Mouse (Mus musculus) heart, postnatal 0 days (tissue): Measurements from ENCODE around the gene Nrxn2. TPM values are rescaled to one million over a fixed set of nuclear protein-coding genes. Genes with fewer than 3 reads are reported as not detected.

ENCODE experiments used
- ATAC-seq: fragments of 200-750 bp; cut with Nextera tagmentation; 2 replicates; pipeline ENCODE4 v1.8.0; 2017; ENCODE audit warnings: low read depth, moderate number of reproducible peaks, moderate library complexity; ENCODE audit not compliant: insufficient read depth
- DNase-seq: peaks from one replicate; pipeline ENCODE4 v3.0.0-alpha.2; 2016; ENCODE audit warnings: low spot score
- H3K27ac ChIP-seq: fragments of 300-500 bp; sonication (generic); 2 replicates; pipeline ENCODE4 v1.5.1; 2014; ENCODE audit warnings: low read depth, mild to moderate bottlenecking
- H3K27me3 ChIP-seq: fragments of 300-500 bp; sonication (generic); 2 replicates; pipeline ENCODE4 v1.6.1; 2014; ENCODE audit warnings: low read length, mixed read lengths; ENCODE audit not compliant: control insufficient read depth, insufficient read depth
- H3K36me3 ChIP-seq: fragments of 300-500 bp; sonication (generic); replicated peaks from 2 replicates; pipeline ENCODE4 v1.6.1; 2014; ENCODE audit warnings: low read length, mixed read lengths; ENCODE audit not compliant: control insufficient read depth, insufficient read depth
- H3K4me1 ChIP-seq: fragments of 300-500 bp; sonication (generic); 2 replicates; pipeline ENCODE4 v1.6.1; 2014; ENCODE audit warnings: antibody characterized with exemption; ENCODE audit not compliant: control insufficient read depth, insufficient read depth
- H3K4me2 ChIP-seq: fragments of 300-500 bp; sonication (generic); 2 replicates; pipeline ENCODE4 v1.6.1; 2014; ENCODE audit warnings: low read depth, mild to moderate bottlenecking, low read length, moderate library complexity
- H3K4me3 ChIP-seq: fragments of 300-500 bp; sonication (generic); 2 replicates; pipeline ENCODE4 v1.5.1; 2014; ENCODE audit warnings: low read depth, low read length
- H3K9ac ChIP-seq: fragments of 300-500 bp; sonication (generic); replicated peaks from 2 replicates; pipeline ENCODE4 v1.6.1; 2014; ENCODE audit warnings: low read depth, low read length, mixed read lengths
- H3K9me3 ChIP-seq: fragments of 300-500 bp; sonication (generic); replicated peaks from 2 replicates; pipeline ENCODE4 v1.6.1; 2016; ENCODE audit warnings: low read length; ENCODE audit not compliant: control insufficient read depth
- CTCF ChIP-seq: IDR thresholded peaks from 2 replicates; pipeline ENCODE4 v1.5.1; 2016; ENCODE audit warnings: antibody characterized with exemption, control low read depth, low read depth
- EP300 ChIP-seq: IDR thresholded peaks from 2 replicates; pipeline ENCODE4 v1.6.1; 2016; ENCODE audit warnings: antibody characterized with exemption, low read depth
- WGBS: fragments of 180-500 bp; shearing (Covaris S2); extraction: QIAGEN DNeasy Blood & Tissue Kit; methylation state at CpG from one replicate; pipeline ENCODE4 v1.1.7; 2014; 5-methylcytosine and 5-hydroxymethylcytosine counted together
- polyA plus RNA-seq: library from polyadenylated mRNA; unstranded; fragments of >200 nt; fragmentation: Nextera tagmentation; extraction: Ambion mirVana; gene quantifications from 2 replicates; pipeline ENCODE4 v1.2.1, GENCODE M21; 2015
- total RNA-seq: library from RNA; depleted of rRNA; stranded (reverse); fragments of >200 nt; gene quantifications from 2 replicates; pipeline ENCODE4 v1.2.3, GENCODE M21; 2014; ENCODE audit warnings: low replicate concordance

Nrxn2 gene
- total and polyA plus RNA-seq, 2 experiments from 2014 or later: 0.68 TPM; not detected in 1

DNA sequence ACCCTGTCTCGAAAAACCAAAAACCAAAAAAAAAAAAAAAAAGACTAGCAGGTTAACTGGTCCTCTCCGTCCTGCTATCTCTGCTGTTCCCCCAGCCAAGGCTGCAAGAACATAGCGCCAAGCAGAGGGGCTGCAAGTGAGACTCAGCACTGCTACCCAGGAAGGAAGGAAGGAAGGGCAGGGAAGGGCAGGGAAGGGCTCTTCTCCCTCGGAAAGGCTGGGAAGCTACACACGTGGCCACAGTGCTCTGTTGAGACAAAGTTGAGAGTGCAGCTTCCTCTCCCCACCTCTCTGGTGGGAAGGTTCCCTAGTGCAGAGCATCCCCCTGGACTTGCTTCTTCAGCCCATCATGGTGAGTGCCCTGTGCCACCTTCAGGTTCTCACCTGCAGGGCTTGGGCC is 53.1 kb downstream of the Nrxn2 start:
- Histone ChIP-seq H3K27ac (no peak overlapping the region), H3K4me2 (no peak overlapping the region), H3K9me3 (no peaks in the 10 kb centered on the region), H3K27me3 (no peaks in the 10 kb centered on the region), H3K36me3 (no peaks in the 10 kb centered on the region), H3K9ac (no peak overlapping the region), H3K4me1 (0 out of 2 replicates have a peak, but pooled peaks cover 3% of the 10 kb centered on the region), H3K4me3 (no peak overlapping the region)
- no peak for TF ChIP-seq EP300
- TF ChIP-seq CTCF: no peak
- 49% methylated on average over 4 of the region's 5 CpGs for WGBS
- ATAC-seq (no peak), DNase-seq (no peak)

- H3K4me1 ChIP-seq: 0 out of 2 replicates have a peak, but pooled peaks cover 3% of the 10 kb centered on the region
- no peaks in the 10 kb centered on the region for H3K27me3 ChIP-seq
- H3K36me3 ChIP-seq: no peaks in the 10 kb centered on the region
- no peaks in the 10 kb centered on the region for H3K9me3 ChIP-seq
- no peak overlapping the region for H3K9ac ChIP-seq
- TF ChIP-seq CTCF: no peak
- TF ChIP-seq EP300: no peak
- DNase-seq: no peak
- no peak; the same call in 1 of the 2 replicates for ATAC-seq
- no peak overlapping the region for H3K4me3 ChIP-seq
- no peak overlapping the region for H3K27ac ChIP-seq
- H3K4me2 ChIP-seq: no peak overlapping the region
- WGBS: 58% methylated on average over 9 of the region's 9 CpGs
Measured at GRCm38 (mm10) chr19:6472821-6473220, 54.3 kb downstream of the Nrxn2 start.

GRCm38 (mm10) chr19:6474706-6475105 is 56.2 kb downstream of the Nrxn2 start:
- no peak overlapping the region for H3K9ac ChIP-seq
- no peak overlapping the region for H3K4me3 ChIP-seq
- no peaks in the 10 kb centered on the region for H3K36me3 ChIP-seq
- no peak overlapping the region for H3K27ac ChIP-seq
- 0 out of 2 replicates have a peak, but pooled peaks cover 3% of the 10 kb centered on the region for H3K4me1 ChIP-seq
- no peak for DNase-seq
- no peak for ATAC-seq
- H3K4me2 ChIP-seq: no peak overlapping the region
- no peak for TF ChIP-seq CTCF
- no peak for TF ChIP-seq EP300
- WGBS: 46% methylated on average over 15 of the region's 15 CpGs
- no peaks in the 10 kb centered on the region for H3K27me3 ChIP-seq
- no peaks in the 10 kb centered on the region for H3K9me3 ChIP-seq

DNA sequence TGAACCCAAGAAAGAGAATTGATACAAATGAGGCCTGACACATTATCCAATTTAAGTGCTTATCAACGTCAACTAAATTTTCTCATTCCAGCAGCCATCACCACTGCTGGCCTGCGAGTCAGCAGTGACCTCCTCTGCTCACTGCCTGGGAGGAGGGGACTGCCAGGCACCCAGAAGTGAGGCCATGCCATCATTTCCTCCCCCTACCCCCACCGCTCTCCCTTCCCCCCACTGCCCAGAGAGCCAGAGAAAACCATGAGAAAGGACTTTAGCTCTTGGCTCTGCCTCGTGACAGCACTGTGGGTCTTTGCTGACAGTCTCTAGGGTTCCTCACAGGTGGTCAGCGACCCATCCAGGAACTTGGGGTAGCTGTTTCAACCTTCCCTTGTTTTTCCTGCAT is 56.6 kb downstream of the Nrxn2 start:
- Histone ChIP-seq H3K27ac (no peak overlapping the region), H3K4me2 (no peak overlapping the region), H3K36me3 (no peaks in the 10 kb centered on the region), H3K4me3 (no peak overlapping the region), H3K9me3 (no peaks in the 10 kb centered on the region), H3K27me3 (no peaks in the 10 kb centered on the region), H3K9ac (no peak overlapping the region), H3K4me1 (0 out of 2 replicates have a peak, but pooled peaks cover 3% of the 10 kb centered on the region)
- DNase-seq (no peak), ATAC-seq (no peak)
- TF ChIP-seq EP300 (no peak), CTCF (no peak)
- WGBS: 33% methylated on average over 5 of the region's 5 CpGs

- H3K4me1 ChIP-seq: 0 out of 2 replicates have a peak, but pooled peaks cover 3% of the 10 kb centered on the region
- no peaks in the 10 kb centered on the region for H3K36me3 ChIP-seq
- DNase-seq (no peak), ATAC-seq (no peak)
- TF ChIP-seq EP300: no peak
- TF ChIP-seq CTCF: no peak
- H3K4me3 ChIP-seq: no peak overlapping the region
- WGBS: 38% methylated on average over 4 of the region's 4 CpGs
- H3K4me2 ChIP-seq: no peak overlapping the region
- H3K27ac ChIP-seq: no peak overlapping the region
- no peaks in the 10 kb centered on the region for H3K27me3 ChIP-seq
- H3K9me3 ChIP-seq: no peaks in the 10 kb centered on the region
- H3K9ac ChIP-seq: no peak overlapping the region
Measured at GRCm38 (mm10) chr19:6477007-6477406, 58.5 kb downstream of the Nrxn2 start.

GRCm38 (mm10) chr19:6478566-6478965 is 60.0 kb downstream of the Nrxn2 start:
- H3K36me3 ChIP-seq: no peaks in the 10 kb centered on the region
- no peaks in the 10 kb centered on the region for H3K9me3 ChIP-seq
- no peaks in the 10 kb centered on the region for H3K27me3 ChIP-seq
- no peak overlapping the region for H3K9ac ChIP-seq
- H3K4me3 ChIP-seq: no peak overlapping the region
- H3K27ac ChIP-seq: no peak overlapping the region
- 65% methylated on average over 2 of the region's 2 CpGs for WGBS
- no peak for DNase-seq
- TF ChIP-seq EP300 (no peak), CTCF (no peak)
- ATAC-seq: no peak
- H3K4me1 ChIP-seq: 0 out of 2 replicates have a peak, but pooled peaks cover 3% of the 10 kb centered on the region
- H3K4me2 ChIP-seq: no peak overlapping the region
